Mouse (Mus musculus) ES-Bruce4 (cell line): ENCODE data around the gene Gins2.
A peak's percentile ranks its signal among the peaks of the same experiment; 100 is the strongest.

ENCODE experiments used
- CTCF ChIP-seq: IDR thresholded peaks from one replicate; pipeline ENCODE4 v1.8.1; 2011; ENCODE audit warnings: low read depth, low read length
- POLR2A ChIP-seq: IDR thresholded peaks from one replicate; pipeline ENCODE4 v1.8.1; 2011; ENCODE audit warnings: low read length; ENCODE audit not compliant: insufficient read depth

DNA sequence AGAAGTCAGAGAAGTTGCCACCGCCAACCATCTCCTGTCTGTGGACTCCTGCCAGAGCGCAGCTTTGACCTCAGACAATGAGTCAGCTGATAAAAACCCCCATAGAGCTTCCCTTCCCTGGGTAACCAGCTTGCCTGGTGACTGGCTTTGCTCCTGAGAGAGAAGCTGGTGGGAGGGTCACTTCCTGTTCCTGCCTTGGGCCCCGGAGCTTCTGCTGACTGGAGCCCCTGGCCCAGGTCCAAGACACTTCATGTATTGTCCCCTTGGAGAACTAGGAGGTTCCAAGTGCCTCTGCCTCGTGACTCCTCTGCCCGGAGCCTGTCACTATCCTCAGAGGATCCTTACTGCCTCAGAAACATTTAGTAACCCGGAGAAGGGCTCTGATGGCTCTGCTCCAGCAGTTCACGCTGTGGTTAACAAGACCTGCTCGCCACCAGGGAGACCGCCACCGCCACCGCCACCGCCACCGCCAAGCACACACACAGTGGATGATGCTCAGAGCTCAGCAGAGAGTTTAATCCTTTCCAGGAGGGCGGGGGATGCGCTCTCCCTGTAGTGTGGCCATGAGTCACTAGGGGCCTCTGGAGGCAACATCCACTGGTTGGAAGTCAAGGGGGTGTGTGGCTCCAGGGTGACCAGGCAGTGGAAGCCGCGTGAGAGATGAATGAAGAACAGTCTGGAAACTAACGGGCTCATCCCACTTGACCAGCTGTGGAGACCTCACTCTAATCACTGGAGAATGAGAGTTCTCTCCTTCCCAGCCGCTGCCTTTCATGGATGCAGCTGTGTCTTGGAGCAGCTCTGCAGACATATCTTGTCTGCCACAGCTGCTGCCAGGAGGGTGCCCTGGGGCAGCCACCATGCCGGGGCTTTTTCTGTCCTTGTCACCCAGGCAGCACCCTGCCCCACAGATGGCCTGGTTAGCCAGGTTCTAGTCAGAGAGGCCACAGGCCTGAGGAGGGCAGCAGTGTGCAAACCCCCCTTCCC lies 25.0 kb downstream of the Gins2 start:
- peak; percentile 7 for TF ChIP-seq CTCF
- no peak for TF ChIP-seq POLR2A
